Mouse (Mus musculus) midbrain, embryonic 13.5 days (tissue): ENCODE measurements around the gene Stk39. TPM values are rescaled to one million over a fixed set of nuclear protein-coding genes. Genes with fewer than 3 reads are reported as not detected.

ENCODE experiments used
- ATAC-seq: fragments of 200-750 bp; cut with Nextera tagmentation; 2 replicates; pipeline ENCODE4 v1.8.0; 2017; ENCODE audit warnings: mild to moderate bottlenecking, moderate TSS enrichment, moderate library complexity
- H3K27ac ChIP-seq: fragments of 300-500 bp; sonication (generic); 2 replicates; pipeline ENCODE4 v1.5.1; 2015; ENCODE audit warnings: inconsistent platforms, mild to moderate bottlenecking, moderate library complexity
- H3K27me3 ChIP-seq: fragments of 300-500 bp; sonication (generic); 2 replicates; pipeline ENCODE4 v1.6.1; 2015; ENCODE audit warnings: mild to moderate bottlenecking, inconsistent platforms
- H3K36me3 ChIP-seq: fragments of 300-500 bp; sonication (generic); 2 replicates; pipeline ENCODE4 v1.6.1; 2015; ENCODE audit warnings: mild to moderate bottlenecking, inconsistent platforms
- H3K4me1 ChIP-seq: fragments of 300-500 bp; sonication (generic); replicated peaks from 2 replicates; pipeline ENCODE4 v1.6.1; 2015; ENCODE audit warnings: inconsistent platforms
- H3K4me2 ChIP-seq: fragments of 300-500 bp; sonication (generic); replicated peaks from 2 replicates; pipeline ENCODE4 v1.6.1; 2015; ENCODE audit warnings: moderate library complexity, mild to moderate bottlenecking, inconsistent platforms
- H3K4me3 ChIP-seq: fragments of 300-500 bp; sonication (generic); replicated peaks from 2 replicates; pipeline ENCODE4 v1.5.1; 2015; ENCODE audit warnings: mild to moderate bottlenecking, inconsistent platforms
- H3K9ac ChIP-seq: fragments of 300-500 bp; sonication (generic); replicated peaks from 2 replicates; pipeline ENCODE4 v1.6.1; 2015; ENCODE audit warnings: mild to moderate bottlenecking, inconsistent platforms
- H3K9me3 ChIP-seq: fragments of 300-500 bp; sonication (generic); 2 replicates; pipeline ENCODE4 v1.6.1; 2016; ENCODE audit warnings: mild to moderate bottlenecking, inconsistent platforms
- WGBS: fragments of 180-500 bp; shearing (Covaris S2); methylation state at CpG from one replicate; pipeline ENCODE4 v1.1.7; 2015; 5-methylcytosine and 5-hydroxymethylcytosine counted together
- polyA plus RNA-seq: library from polyadenylated mRNA; unstranded; fragments of >200 nt; fragmentation: Nextera tagmentation; extraction: Ambion mirVana; gene quantifications from 2 replicates; pipeline ENCODE4 v1.2.1, GENCODE M21; 2015

Stk39 gene
- polyA plus RNA-seq, 1 experiment from 2014 or later: 28.6 TPM

- H3K4me1 ChIP-seq: no peaks in the 10 kb centered on the region
- no peak overlapping the region for H3K9ac ChIP-seq
- no peaks in the 10 kb centered on the region for H3K9me3 ChIP-seq
- H3K4me3 ChIP-seq: no peak overlapping the region
- 94% methylated on average over 5 of the region's 5 CpGs for WGBS
- no peak overlapping the region for H3K27ac ChIP-seq
- H3K27me3 ChIP-seq: no peaks in the 10 kb centered on the region
- no peaks in the 10 kb centered on the region for H3K36me3 ChIP-seq
- no peak for ATAC-seq
- H3K4me2 ChIP-seq: no peak overlapping the region
Measured at GRCm38 (mm10) chr2:68232929-68233328, 239.1 kb downstream of the Stk39 start.

GRCm38 (mm10) chr2:68229872-68230271 lies 242.2 kb downstream of the Stk39 start:
- ATAC-seq: no peak
- WGBS: 95% methylated on average over 2 of the region's 2 CpGs
- H3K9ac ChIP-seq: no peak overlapping the region
- H3K27me3 ChIP-seq: no peaks in the 10 kb centered on the region
- no peak overlapping the region for H3K4me3 ChIP-seq
- no peaks in the 10 kb centered on the region for H3K9me3 ChIP-seq
- H3K4me1 ChIP-seq: no peaks in the 10 kb centered on the region
- no peak overlapping the region for H3K27ac ChIP-seq
- H3K4me2 ChIP-seq: no peak overlapping the region
- no peaks in the 10 kb centered on the region for H3K36me3 ChIP-seq

GRCm38 (mm10) chr2:68229081-68229480 lies 243.0 kb downstream of the Stk39 start:
- no peak overlapping the region for H3K4me2 ChIP-seq
- ATAC-seq: no peak
- WGBS: 85% methylated on average over 2 of the region's 2 CpGs
- H3K4me1 ChIP-seq: no peaks in the 10 kb centered on the region
- H3K27me3 ChIP-seq: no peaks in the 10 kb centered on the region
- H3K27ac ChIP-seq: no peak overlapping the region
- H3K4me3 ChIP-seq: no peak overlapping the region
- H3K36me3 ChIP-seq: no peaks in the 10 kb centered on the region
- H3K9ac ChIP-seq: no peak overlapping the region
- no peaks in the 10 kb centered on the region for H3K9me3 ChIP-seq

- Histone ChIP-seq H3K36me3 (peaks cover 10% of the 10 kb centered on the region), H3K27ac (no peak overlapping the region; the same call in 1 of the 2 replicates), H3K9me3 (no peaks in the 10 kb centered on the region), H3K4me1 (no peaks in the 10 kb centered on the region; the same call in 1 of the 2 replicates), H3K4me3 (no peak overlapping the region), H3K27me3 (no peaks in the 10 kb centered on the region), H3K4me2 (no peak overlapping the region), H3K9ac (no peak overlapping the region)
- no peak for ATAC-seq
- 70% methylated on average over 5 of the region's 5 CpGs for WGBS
Measured at GRCm38 (mm10) chr2:68222227-68222873, 249.7 kb downstream of the Stk39 start.

- Histone ChIP-seq H3K27ac (no peak overlapping the region), H3K4me3 (no peak overlapping the region), H3K9me3 (no peaks in the 10 kb centered on the region), H3K27me3 (no peaks in the 10 kb centered on the region), H3K4me2 (no peak overlapping the region), H3K36me3 (peaks cover 10% of the 10 kb centered on the region), H3K4me1 (no peaks in the 10 kb centered on the region; the same call in 1 of the 2 replicates), H3K9ac (no peak overlapping the region)
- peak; percentile 74 for ATAC-seq
- WGBS: 67% methylated on average over 4 of the region's 4 CpGs
Measured at GRCm38 (mm10) chr2:68221226-68221625, 250.8 kb downstream of the Stk39 start.

GRCm38 (mm10) chr2:68219823-68220222 lies 252.2 kb downstream of the Stk39 start:
- Histone ChIP-seq H3K4me2 (no peak overlapping the region), H3K27me3 (no peaks in the 10 kb centered on the region), H3K4me1 (no peaks in the 10 kb centered on the region; the same call in 1 of the 2 replicates), H3K36me3 (peaks cover 10% of the 10 kb centered on the region), H3K9ac (no peak overlapping the region), H3K27ac (no peak overlapping the region), H3K4me3 (no peak overlapping the region), H3K9me3 (no peaks in the 10 kb centered on the region)
- WGBS: 95% methylated on average over 4 of the region's 4 CpGs
- ATAC-seq: no peak

- H3K27me3 ChIP-seq: no peaks in the 10 kb centered on the region
- peaks cover 10% of the 10 kb centered on the region for H3K36me3 ChIP-seq
- no peaks in the 10 kb centered on the region for H3K4me1 ChIP-seq
- H3K4me3 ChIP-seq: no peak overlapping the region
- ATAC-seq: no peak
- no peak overlapping the region for H3K27ac ChIP-seq
- H3K9me3 ChIP-seq: no peaks in the 10 kb centered on the region
- 91% methylated on average over 11 of the region's 11 CpGs for WGBS
- H3K9ac ChIP-seq: no peak overlapping the region
- no peak overlapping the region for H3K4me2 ChIP-seq
Measured at GRCm38 (mm10) chr2:68215176-68215575, 256.9 kb downstream of the Stk39 start.

GRCm38 (mm10) chr2:68214400-68214799 lies 257.7 kb downstream of the Stk39 start:
- Histone ChIP-seq H3K36me3 (peaks cover 6% of the 10 kb centered on the region), H3K9ac (no peak overlapping the region), H3K4me2 (no peak overlapping the region), H3K4me3 (no peak overlapping the region), H3K27ac (no peak overlapping the region), H3K4me1 (no peaks in the 10 kb centered on the region), H3K9me3 (no peaks in the 10 kb centered on the region), H3K27me3 (no peaks in the 10 kb centered on the region)
- 75% methylated on average over 6 of the region's 6 CpGs for WGBS
- ATAC-seq: no peak

GRCm38 (mm10) chr2:68211443-68211842 lies 260.6 kb downstream of the Stk39 start:
- no peak for ATAC-seq

GRCm38 (mm10) chr2:68196245-68196644 lies 275.8 kb downstream of the Stk39 start:
- Histone ChIP-seq H3K27ac (no peak overlapping the region), H3K4me3 (no peak overlapping the region), H3K36me3 (no peaks in the 10 kb centered on the region), H3K27me3 (no peaks in the 10 kb centered on the region), H3K9ac (no peak overlapping the region), H3K4me1 (no peaks in the 10 kb centered on the region), H3K4me2 (no peak overlapping the region), H3K9me3 (no peaks in the 10 kb centered on the region)
- WGBS: 64% methylated on average over 4 of the region's 4 CpGs
- ATAC-seq: no peak

More at GRCm38 (mm10) chr2:68211443-68211842, 260.6 kb downstream of the Stk39 start:
- no peak overlapping the region for H3K4me2 ChIP-seq
- H3K9ac ChIP-seq: no peak overlapping the region
- no peaks in the 10 kb centered on the region for H3K9me3 ChIP-seq
- H3K27me3 ChIP-seq: no peaks in the 10 kb centered on the region
- peaks cover 2% of the 10 kb centered on the region; the same call in 1 of the 2 replicates for H3K36me3 ChIP-seq
- WGBS: 92% methylated on average over 7 of the region's 7 CpGs
- no peak overlapping the region for H3K27ac ChIP-seq
- H3K4me3 ChIP-seq: no peak overlapping the region
- H3K4me1 ChIP-seq: no peaks in the 10 kb centered on the region

GRCm38 (mm10) chr2:68194444-68194843 lies 277.6 kb downstream of the Stk39 start:
- WGBS: 76% methylated on average over 4 of the region's 4 CpGs
- H3K27ac ChIP-seq: no peak overlapping the region
- H3K36me3 ChIP-seq: no peaks in the 10 kb centered on the region
- H3K27me3 ChIP-seq: no peaks in the 10 kb centered on the region
- H3K9me3 ChIP-seq: no peaks in the 10 kb centered on the region
- H3K4me2 ChIP-seq: no peak overlapping the region
- ATAC-seq: no peak
- H3K9ac ChIP-seq: no peak overlapping the region
- H3K4me3 ChIP-seq: no peak overlapping the region
- H3K4me1 ChIP-seq: no peaks in the 10 kb centered on the region

GRCm38 (mm10) chr2:68193465-68193837 lies 278.6 kb downstream of the Stk39 start:
- no peak overlapping the region for H3K4me2 ChIP-seq
- H3K27me3 ChIP-seq: no peaks in the 10 kb centered on the region
- no peak for ATAC-seq
- no peaks in the 10 kb centered on the region for H3K36me3 ChIP-seq
- no peak overlapping the region for H3K4me3 ChIP-seq
- no peak overlapping the region for H3K9ac ChIP-seq
- no peaks in the 10 kb centered on the region for H3K9me3 ChIP-seq
- no peaks in the 10 kb centered on the region for H3K4me1 ChIP-seq
- H3K27ac ChIP-seq: no peak overlapping the region
